Mouse (Mus musculus): ENCODE results near the gene Gp6. TPM values are rescaled to one million over a fixed set of nuclear protein-coding genes. Genes with fewer than 3 reads are reported as not detected.

Gp6 gene
- polyA plus RNA-seq (2012) = not detected in 2 replicates

DNA sequence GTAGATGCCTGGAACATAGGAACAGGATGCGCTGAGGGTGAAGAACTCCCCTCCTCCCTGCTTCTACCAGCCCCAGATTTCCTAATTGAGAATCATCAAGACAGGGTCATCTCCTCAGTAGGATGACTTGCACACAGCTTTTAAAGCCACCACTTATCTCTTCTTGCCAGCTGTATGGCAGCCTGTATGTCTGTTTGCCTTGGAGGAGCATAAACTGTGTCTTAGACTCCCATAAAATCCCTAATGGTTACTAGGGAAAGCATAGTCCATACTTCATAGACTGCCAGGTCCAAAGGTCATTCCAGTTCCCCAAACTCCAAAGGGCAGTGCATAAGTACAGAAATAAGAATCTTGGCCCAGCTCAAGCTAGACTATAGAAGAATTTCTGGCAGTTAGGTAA lies at the start of gene Gp6:
Gene Gp6, minus strand, starts transcription at position 15 of the 400 bp plus-strand sequence.

DNA sequence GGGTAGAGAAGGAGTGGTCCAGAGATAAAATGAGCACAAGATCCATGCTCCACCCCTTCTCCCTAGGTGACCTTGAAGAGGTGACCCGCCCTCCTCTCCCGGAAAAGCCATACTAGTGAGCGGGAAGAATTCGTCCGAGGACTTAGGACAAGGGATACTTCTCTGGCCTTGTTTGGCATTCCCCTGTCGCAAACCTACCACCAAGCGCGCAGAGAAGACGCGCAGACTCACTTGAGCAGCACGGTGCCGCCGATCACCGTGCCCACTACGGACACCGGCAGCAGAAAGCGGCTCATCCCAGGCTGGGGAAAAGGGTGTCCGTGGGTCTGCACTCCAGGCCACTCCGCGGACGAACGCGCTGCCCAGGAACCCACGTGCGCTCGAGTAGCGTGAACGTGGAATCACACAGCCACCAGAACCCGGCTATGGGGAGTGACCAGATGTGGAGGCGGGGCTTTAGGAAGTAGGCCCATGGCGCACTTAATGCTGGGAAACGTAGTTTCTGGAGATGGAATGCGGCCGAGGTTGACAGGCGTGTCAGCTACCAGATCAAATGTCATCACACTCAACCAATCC lies 47.8 kb upstream of the Gp6 start, which contains the start of gene Rdh13:
Gene Rdh13, minus strand, starts transcription at position 434 of the 576 bp plus-strand sequence.

GRCm38 (mm10) chr7:4337509-4337908 lies 60.0 kb downstream of the Gp6 start, which contains the start of gene Ncr1:
Gene Ncr1, plus strand, starts transcription at chr7:4337724.

Other genes starting within 250 kb of the Gp6 start
- 2.2 and 3.0 TPM in 2 replicates for gene Leng9, start 247.4 kb downstream of the Gp6 start, polyA plus RNA-seq (2012)
- gene Cdc42ep5, start 232.9 kb downstream of the Gp6 start, polyA plus RNA-seq (2012) = 4.9 and 6.1 TPM in 2 replicates
- not detected in 2 replicates for gene Lilra5, start 160.0 kb downstream of the Gp6 start, polyA plus RNA-seq (2012)
- gene Ncr1, start 60.0 kb downstream of the Gp6 start, polyA plus RNA-seq (2012) = 0.10 TPM in 1 of 2 replicates, not detected in the other
- gene Rdh13, start 47.9 kb upstream of the Gp6 start, polyA plus RNA-seq (2012) = 3.8 and 6.0 TPM in 2 replicates
- gene Eps8l1, start 62.9 kb upstream of the Gp6 start, polyA plus RNA-seq (2012) = 11.9 and 14.4 TPM in 2 replicates
- gene Ppp1r12c, start 103.9 kb upstream of the Gp6 start, polyA plus RNA-seq (2012) = 216 and 316 TPM in 2 replicates
- gene Tnnt1, start 118.6 kb upstream of the Gp6 start, polyA plus RNA-seq (2012) = 11.7 and 17.0 TPM in 2 replicates
- 4.9 and 6.1 TPM in 2 replicates for gene Tnni3, start 126.5 kb upstream of the Gp6 start, polyA plus RNA-seq (2012)
- gene Dnaaf3, start 134.7 kb upstream of the Gp6 start, polyA plus RNA-seq (2012) = 12.8 and 13.5 TPM in 2 replicates
- 0.51 and 0.83 TPM in 2 replicates for gene Syt5, start 149.8 kb upstream of the Gp6 start, polyA plus RNA-seq (2012)
- gene Ptprh, start 206.3 kb upstream of the Gp6 start, polyA plus RNA-seq (2012) = 0.21 TPM in 1 of 2 replicates, not detected in the other
- 8.7 and 11.0 TPM in 2 replicates for gene Tmem86b, start 233.7 kb upstream of the Gp6 start, polyA plus RNA-seq (2012)